Mouse (Mus musculus) gastrocnemius, adult 18-20 months (tissue): ENCODE results near the gene Map3k12. TPM values are rescaled to one million over a fixed set of nuclear protein-coding genes. Genes with fewer than 3 reads are reported as not detected.

ENCODE experiments used
- DNase-seq: peaks from one replicate; pipeline ENCODE4 v3.0.0; 2021; ENCODE audit warnings: low spot score
- total RNA-seq, 2 experiments: library from RNA; stranded (reverse); gene quantifications; 2 replicates each; pipeline ENCODE4 v1.2.3; 2021

Map3k12 gene
- total RNA-seq, 2 experiments from 2014 or later: 0.82 to 1.5 TPM

GRCm38 (mm10) chr15:102520416-102520815 lies 3.6 kb upstream of the Map3k12 start:
- DNase-seq: no peak

- DNase-seq: no peak
Observed at GRCm38 (mm10) chr15:102519211-102520141, 2.6 kb upstream of the Map3k12 start.

- DNase-seq: no peak
Observed at GRCm38 (mm10) chr15:102518859-102519201, 2.0 kb upstream of the Map3k12 start.

DNA sequence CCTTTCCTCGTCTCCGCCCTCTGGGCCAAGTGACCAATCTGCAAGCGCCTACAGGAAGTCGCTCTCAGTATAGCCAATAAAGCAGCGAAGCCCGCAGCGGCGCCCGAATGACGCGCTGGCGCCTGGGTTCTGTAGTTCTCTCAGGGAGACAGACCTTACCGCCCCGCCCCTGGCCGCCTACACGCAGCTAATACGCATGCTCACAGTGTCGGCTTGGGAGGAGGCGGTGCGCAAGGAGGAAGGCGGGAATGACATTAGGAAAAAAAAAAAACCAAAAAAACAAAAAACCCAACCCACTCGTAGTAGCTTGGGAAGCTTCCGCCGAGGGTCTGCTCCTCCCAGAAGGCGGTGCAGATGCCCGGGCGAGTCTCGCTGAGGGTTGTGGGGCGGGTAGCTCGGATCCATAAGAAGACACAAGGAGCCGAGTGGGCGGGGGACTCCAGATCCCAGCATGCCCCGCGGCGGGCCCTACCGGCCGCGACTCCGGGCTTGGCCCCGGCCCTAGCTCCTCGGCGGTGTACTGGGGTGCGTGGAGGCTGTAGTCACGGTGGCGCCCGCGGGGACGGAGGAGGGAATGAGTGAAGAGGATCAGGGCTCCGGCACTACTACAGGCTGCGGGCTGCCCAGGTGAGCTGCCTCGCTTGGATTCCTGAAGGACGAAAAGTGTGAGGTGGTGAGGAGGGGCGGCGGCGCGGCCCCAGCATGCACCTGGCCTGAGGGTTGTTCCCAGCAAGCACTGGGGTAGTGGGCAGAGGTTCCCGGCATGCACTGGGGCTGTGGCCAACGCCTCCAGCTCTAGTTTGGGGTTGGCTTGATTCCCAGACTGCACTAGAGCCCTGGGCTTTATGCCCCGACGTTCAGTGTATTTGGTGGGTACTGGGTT lies 1.4 kb upstream of the Map3k12 start, which contains the start of gene Tarbp2:
Gene Tarbp2, plus strand, starts transcription at position 217 of the 883 bp plus-strand sequence.
- DNase-seq: peak; percentile 99

DNA sequence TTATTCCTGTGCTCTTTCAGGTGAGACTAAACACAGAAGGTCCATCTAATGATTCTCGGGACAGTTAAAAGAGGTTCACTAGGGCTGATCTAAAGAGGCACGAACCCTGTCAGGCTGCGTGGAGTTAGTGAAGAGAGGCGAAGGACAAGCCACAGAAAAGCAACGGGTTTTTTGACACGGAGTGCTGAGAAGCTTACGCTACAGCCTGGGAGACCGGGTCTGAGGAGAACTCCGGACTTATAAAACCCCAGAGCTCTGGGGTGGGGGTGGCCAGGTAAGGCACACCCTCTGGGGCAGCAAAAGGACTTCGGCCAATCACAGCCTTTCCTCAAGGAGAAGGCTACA lies 739 bp upstream of the Map3k12 start:
- DNase-seq: no peak

- no peak for DNase-seq
Observed at GRCm38 (mm10) chr15:102516293-102516692, 571 bp downstream of the Map3k12 start.

- no peak for DNase-seq
Observed at GRCm38 (mm10) chr15:102515791-102516190, 1.1 kb downstream of the Map3k12 start.

GRCm38 (mm10) chr15:102515261-102515660 lies 1.6 kb downstream of the Map3k12 start:
- DNase-seq: no peak

DNA sequence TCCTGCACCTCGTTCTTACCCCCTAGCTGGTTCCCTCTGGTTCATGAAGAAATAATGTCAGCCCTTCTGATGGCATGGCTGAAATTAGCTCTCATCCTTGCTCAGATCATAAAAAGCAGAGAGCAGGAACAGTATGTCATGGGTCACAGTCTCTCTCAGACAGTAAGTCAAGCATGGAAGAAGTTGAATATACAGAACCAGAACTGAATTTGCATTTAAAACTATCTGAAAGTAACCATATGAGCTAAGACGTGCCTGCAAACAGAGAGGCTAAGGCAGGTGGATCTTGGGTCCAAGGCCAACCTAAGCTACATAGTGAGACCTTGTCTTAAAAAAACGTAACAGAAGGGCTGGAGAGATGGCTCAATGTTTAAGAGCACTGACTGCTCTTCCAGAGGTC lies 3.9 kb downstream of the Map3k12 start:
- no peak for DNase-seq

DNA sequence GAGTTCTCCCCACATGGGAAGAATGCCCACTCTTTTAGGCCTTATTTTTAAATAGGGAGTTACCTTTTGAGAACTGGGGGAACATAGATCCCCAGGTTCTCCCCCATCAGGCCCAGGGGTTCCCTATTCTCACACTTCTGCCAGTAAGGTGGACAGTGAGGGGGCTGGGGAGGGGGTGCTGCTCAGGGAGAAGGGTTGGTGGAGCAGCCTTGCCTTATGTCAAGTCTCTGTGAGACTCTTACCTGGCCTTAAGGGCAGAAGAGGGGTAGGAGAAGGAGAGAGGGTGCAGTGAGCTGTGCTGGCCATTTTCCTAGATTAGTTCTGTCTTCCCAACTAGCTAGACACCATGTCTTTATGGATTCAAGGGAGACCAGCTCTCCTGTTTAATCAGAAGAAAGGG lies 4.4 kb downstream of the Map3k12 start:
- no peak for DNase-seq

DNA sequence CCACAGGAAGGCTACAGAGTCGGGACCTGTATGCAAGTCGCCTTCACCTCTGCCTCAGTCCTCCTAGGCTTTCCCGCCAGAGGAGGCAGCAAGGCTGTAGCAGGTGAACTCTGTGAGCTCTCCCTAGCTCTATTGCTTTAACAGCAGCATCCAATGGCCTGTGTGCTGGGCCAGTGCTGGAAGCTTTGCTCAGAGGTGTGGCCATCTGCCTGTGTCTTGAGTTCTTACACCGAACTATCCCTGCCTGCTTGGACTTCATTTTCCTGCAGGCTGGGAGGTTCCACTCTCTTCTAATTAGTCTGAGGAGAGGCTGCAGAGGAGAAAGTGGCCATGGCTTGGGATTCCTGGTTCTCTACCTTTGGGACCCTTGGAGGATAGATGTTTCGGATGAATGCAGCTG lies 4.9 kb downstream of the Map3k12 start:
- DNase-seq: no peak

- DNase-seq: no peak
Observed at GRCm38 (mm10) chr15:102511285-102511833, 5.5 kb downstream of the Map3k12 start.

GRCm38 (mm10) chr15:102510590-102511284 lies 6.1 kb downstream of the Map3k12 start:
- peak; percentile 77 for DNase-seq

DNA sequence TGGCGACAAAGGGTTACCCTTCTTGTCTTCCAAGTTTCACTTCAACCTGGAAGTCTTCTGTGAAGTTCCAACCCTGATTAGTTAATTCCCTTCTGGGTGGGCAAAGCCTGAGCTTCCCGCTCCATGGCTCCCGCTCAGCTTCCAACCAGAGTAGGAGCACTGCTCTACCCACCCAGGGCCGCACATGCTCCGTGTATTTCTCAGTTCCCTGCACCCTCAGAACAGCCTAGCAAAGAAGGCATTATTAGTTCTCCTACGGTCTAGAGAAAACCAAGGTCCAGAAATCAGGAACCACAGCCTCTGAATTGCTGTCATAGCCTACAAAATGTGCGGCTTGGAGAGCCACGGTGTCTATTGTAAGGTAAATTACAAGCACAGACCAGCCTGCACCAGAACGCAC lies 6.8 kb downstream of the Map3k12 start:
- DNase-seq: no peak

DNA sequence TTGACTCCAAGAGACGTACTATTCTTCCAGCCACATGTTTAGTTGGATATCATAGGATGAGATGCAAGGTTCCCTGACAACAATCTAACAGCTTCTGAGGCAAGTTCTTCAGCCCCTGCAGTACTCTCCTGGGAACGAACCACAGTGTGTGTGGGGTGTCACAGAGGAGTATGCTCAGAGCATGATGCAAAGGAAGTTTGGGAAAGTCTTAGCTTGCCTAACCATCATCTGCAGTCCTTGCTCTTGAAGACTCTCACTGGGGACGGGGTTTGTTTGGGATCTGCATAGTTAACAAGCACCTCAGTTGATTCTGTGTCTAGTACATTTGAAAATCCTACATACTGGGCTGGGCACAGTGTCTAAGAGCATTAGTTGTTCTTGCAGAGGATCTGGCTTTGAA lies 8.5 kb downstream of the Map3k12 start:
- DNase-seq: no peak

- DNase-seq: no peak
Observed at GRCm38 (mm10) chr15:102507561-102507960, 9.3 kb downstream of the Map3k12 start.

GRCm38 (mm10) chr15:102506864-102507263 lies 10.0 kb downstream of the Map3k12 start:
- no peak for DNase-seq

GRCm38 (mm10) chr15:102506464-102506830 lies 10.4 kb downstream of the Map3k12 start:
- no peak for DNase-seq

GRCm38 (mm10) chr15:102505770-102506463 lies 10.9 kb downstream of the Map3k12 start:
- DNase-seq: no peak

GRCm38 (mm10) chr15:102505073-102505769 lies 11.6 kb downstream of the Map3k12 start:
- no peak for DNase-seq
